Mouse (Mus musculus) 3T3-L1 (cell line): ENCODE data around the gene 4933415A04Rik.
A peak's percentile ranks its signal among the peaks of the same experiment; 100 is the strongest.

Experiments
- DNase-seq: peaks from one replicate; pipeline ENCODE4 v3.0.0-alpha.2; 2015; ENCODE audit warnings: low read depth, low spot score

4933415A04Rik gene

GRCm38 (mm10) chr11:43575061-43575375 is 11.8 kb upstream of the 4933415A04Rik start:
- DNase-seq, result no peak

DNA sequence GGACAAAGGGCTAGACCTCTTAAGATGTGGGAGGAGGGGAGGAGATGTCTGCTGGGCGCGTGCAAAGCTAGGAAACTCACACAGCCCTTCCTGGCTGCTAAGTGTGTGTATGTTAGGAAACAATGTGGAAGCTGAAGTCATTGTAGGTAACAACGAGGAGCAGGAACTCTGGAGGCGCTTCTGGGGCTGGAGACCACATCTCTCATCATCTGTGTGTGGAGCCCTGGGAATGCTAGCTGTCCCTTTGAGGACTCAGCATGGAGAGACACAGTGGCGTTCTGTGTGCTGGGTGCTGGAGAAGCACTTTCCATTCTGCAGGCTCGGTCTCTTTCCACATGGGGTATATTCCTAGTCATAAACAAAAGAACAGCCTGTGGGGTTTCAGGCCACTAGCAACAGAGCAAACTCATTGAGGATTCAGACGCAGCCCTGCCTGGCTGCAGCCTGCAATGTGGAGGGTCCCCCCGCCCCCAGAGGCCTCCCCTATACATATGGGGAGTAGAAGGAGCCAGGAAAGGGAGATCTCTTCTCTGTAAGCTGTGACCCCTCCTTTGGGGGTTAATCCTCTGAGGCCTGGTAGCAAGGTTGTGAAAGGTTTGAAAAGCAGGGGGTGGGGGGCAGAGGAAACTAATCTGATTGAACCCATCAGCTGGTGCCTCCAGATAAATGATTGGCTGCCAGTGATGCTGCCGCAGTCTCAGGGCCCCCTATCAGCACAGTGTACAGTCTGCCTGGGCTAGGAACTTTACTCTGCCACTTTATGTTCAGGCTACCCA is 11.3 kb upstream of the 4933415A04Rik start:
- no peak for DNase-seq

DNA sequence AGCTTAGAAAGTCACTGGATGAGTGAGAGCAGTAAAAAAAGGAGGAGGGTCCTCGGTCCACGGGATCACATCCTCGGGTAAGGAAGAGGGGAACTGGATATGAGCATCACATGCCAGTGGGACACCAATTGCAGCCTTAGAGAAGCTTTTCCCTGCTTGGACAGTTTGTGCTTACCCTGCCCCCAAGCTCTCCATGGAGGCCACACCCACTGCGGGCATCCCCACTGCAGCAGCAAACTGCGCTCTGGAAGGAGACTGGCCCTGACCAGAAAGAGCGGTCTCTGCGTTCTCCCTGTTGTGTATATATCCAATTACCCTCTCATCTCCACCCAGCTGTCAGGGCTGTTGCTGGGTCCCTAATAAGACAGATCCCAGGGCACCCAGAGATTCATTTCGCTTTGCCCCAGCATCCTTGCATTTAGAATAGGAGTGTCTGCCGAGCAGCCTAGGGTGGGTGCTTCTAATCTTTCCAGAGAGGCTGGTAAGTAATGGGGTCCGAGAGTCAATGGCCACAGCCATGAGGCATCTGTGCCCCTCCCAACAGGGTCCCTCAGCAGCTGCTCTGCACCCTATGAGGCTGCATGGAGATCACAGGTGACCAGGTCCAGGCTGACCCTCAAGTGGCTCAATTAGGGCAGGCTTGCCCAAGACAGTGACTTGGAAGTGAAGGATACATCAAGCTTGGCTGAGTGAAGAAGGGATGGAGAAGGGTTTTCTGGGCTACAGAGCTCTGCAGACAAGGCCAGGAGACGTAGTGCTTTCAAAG is 8.9 kb upstream of the 4933415A04Rik start:
- no peak for DNase-seq

GRCm38 (mm10) chr11:43585211-43586005 is 1.4 kb upstream of the 4933415A04Rik start:
- DNase-seq, result no peak

GRCm38 (mm10) chr11:43589530-43590072 is 2.8 kb downstream of the 4933415A04Rik start:
- DNase-seq, result no peak

GRCm38 (mm10) chr11:43601440-43601839 is 14.6 kb downstream of the 4933415A04Rik start, which contains the start of gene Fabp6:
TSS of gene Fabp6 (minus strand) at chr11:43601540.
- no peak for DNase-seq

DNA sequence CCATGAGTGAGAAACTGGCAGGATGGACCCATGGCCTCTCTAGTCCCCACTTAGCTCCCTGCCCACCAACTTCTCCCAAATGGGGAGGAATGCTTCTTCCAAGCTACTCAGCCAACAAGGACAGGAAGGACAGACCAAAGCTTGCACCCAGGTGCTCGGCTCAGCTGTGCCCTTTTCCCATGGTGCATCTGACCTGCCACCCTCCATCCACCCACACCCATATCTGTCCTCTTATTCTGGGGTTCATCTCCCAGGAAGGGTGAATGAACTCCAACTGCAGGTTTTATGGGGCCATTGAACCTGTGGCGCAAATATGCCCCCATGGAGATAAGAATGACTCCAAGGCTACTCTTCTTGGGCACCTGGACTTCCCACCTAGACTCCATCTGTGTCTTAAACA is 17.4 kb downstream of the 4933415A04Rik start:
- DNase-seq, result no peak

DNA sequence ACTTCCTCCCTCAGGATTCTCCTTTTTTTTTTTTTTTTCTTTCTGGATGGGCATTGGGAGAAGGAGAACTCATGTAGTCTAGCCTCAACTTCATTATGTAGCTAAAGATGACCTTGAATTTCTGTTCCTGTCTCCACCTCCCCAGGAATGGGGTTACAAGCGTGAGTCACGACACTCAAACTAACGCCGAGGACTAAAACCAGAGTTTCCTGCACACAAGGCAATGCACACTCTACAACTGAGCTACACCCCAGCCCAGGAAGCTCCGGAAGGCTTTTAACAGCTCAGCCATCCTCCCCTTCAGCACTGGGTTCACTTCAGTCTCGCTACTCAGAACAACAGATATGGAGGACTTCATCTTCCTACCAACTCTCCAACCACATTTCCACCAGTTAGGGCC is 18.1 kb downstream of the 4933415A04Rik start:
- DNase-seq, result no peak

- DNase-seq, result no peak
Observed at GRCm38 (mm10) chr11:43605859-43606258, 19.0 kb downstream of the 4933415A04Rik start.

DNA sequence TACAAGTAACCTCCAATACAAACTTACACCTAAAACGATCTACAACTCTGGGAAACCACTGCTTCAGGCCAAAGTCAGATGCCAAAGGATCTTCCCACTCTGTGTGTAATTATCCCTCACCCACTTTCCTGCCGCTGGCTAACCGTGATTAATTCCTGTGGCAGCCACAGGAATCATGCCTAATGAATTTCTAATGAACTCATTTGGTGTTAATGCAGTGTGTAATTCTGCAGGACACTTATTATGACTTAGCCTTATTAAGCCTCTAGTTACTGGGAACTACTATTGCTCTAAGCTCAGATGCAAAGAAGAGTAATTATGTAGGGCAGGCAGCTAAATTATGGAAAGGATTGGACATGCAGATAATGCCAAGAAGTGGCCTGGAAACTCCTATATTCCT is 21.6 kb downstream of the 4933415A04Rik start:
- no peak for DNase-seq

DNA sequence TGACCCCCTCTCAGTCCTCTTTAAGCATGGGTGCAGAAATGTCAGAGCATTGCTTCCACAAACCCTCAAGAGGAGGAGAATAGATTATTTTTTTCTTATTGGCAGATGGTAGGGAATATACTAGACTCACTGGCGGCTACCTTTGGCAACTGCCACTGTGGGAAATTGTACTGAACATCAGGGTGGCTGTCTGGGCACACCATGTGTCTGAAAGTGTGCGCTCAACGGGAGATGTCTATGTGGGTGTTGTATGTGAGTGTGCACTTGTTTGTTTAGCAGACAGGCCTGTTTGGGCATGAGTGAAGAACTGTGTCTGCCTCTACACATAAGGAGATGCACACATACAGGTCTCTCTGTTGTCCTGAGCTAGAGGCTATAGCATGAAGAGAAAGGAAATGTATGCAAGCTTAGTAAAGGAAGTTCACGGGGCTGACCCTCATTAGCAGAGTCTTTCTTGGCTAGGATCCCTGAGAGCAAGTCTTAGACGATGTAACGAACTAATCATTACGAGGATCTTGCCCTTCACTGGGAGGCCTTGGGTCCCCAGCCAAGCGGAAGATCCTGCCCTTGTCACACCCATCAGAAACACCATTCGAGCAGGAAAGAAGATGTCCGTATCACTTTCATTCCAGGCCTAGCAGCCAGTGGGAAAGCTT is 23.3 kb downstream of the 4933415A04Rik start:
- DNase-seq, result no peak

- DNase-seq, result no peak
Observed at GRCm38 (mm10) chr11:43610662-43611033, 23.8 kb downstream of the 4933415A04Rik start.

DNA sequence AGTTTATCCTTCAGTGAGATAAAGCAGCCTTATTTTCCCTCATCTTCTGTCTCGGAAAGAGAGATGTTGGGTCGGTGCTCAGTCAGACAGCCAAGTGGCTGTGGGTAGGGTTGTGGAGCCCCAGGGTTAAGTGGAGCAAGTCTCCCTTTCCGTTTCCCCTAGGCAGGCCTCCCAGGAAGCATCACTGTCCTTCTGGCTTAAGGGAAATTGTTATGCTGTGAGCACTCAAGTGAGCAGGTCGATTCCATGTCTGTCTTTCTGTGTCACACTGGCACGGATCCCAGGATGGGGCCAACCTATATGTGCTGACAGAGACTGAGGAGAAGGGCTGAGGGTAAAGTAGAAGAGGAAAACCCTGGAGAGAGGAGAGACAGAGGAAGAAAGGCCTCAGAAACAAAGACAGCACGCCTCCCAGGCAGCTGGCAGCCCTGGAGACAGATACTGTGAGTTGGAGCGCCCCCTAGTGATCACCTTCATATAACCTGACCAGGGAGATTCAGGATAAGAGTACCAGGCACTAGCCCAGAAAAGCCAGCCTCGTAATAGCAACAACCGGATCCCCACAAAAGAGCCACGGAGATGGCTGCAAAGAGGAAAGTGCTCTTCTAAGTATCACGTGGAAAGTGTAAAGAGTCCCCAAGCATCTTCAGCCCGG is 26.1 kb downstream of the 4933415A04Rik start:
- DNase-seq, result peak; percentile 93

GRCm38 (mm10) chr11:43617924-43618323 is 31.1 kb downstream of the 4933415A04Rik start:
- no peak for DNase-seq

DNA sequence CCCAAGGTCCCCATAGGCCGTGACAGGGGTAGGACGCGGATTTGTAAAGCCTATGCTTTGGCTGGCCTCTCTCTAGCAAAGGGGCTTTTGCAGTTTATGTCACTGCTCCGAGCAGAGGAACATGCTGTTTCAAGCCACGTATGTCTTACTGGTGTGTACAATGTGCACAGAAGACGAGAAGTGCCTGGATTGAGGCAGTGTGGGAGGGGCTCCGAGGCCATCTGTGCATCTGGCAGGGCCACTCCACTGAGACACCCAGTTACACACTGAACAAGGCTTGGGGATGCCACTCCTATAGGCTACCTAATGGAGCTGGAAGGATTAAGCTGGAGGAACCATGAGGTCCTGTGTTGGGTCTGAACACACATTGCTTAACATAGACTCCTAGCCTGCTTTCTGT is 31.6 kb downstream of the 4933415A04Rik start:
- DNase-seq, result no peak

GRCm38 (mm10) chr11:43621769-43622168 is 34.9 kb downstream of the 4933415A04Rik start:
- DNase-seq, result no peak

DNA sequence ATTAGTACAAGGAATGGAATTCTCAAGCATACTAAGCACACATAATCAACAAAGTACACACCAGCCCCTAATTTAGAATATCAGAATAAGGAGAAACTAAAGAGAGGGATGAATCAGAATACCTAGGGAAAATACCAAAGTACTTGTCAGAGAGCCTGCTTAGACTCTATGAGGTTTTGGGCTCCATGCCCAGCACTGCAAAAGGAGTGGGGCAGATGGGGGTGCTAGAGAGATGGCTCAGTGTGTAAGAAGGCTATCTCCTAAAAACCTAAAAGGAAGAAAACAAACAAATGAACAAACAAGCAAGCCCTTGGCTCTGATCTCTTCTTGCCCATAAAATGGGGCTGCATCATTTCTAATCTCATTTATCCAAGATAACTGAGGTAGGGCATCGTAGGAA is 37.5 kb downstream of the 4933415A04Rik start:
- DNase-seq, result peak; percentile 60

DNA sequence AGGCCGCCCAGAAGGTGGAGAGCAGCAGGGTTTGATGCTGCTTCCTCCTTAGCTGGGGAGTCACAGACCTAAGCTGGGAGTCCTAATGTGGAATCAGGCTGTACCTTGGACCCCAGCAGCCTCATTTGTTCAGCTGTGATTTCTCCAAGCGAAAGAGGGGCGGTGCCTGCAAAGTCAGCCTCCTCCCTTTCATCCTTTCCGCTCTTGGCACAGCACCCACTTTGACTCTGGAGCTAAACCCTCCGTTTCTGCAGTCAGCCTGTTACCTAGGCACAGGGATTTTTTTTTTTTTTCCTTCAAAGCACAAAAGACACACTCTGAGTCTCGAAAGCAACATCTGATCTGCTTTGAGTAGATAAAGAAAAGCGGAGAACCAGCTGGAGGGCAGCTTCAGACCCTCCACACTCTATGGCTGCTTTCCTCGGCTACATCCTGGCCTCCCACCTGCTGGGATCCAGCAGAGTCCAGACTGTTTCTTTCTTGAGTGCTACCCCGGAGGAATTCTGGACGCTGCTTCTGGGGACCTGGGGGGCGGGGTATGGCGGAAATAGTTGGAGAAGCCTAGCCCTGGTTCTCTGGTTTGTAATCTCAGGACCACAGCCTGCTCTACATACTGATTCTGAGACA is 39.6 kb downstream of the 4933415A04Rik start:
- DNase-seq, result no peak

GRCm38 (mm10) chr11:43626927-43627645 is 40.2 kb downstream of the 4933415A04Rik start:
- no peak for DNase-seq

GRCm38 (mm10) chr11:43631645-43632044 is 44.8 kb downstream of the 4933415A04Rik start:
- DNase-seq, result no peak
